Mouse (Mus musculus) spleen, adult 2 months (tissue): ENCODE measurements at regions not wholly inside any gene's neighbourhood (a gene's known extent, or its start where the extent isn't known, plus 50 kb on each side); places are given as distances from the start of the nearest gene placed in this dataset.

ENCODE experiments used
- DNase-seq, 2 experiments: peaks; one replicate each; pipeline versions ENCODE4 v3.0.0 to v3.0.0-alpha.2; 2012 to 2021; ENCODE audit warnings: low spot score in 2 of 2, low read depth in 1 of 2
- H3K27ac ChIP-seq: fragments of 200-500 bp; 2 replicates; pipeline ENCODE4 v1.5.1; 2012; ENCODE audit warnings: low read length, inconsistent platforms; ENCODE audit not compliant: insufficient read depth
- H3K27me3 ChIP-seq: fragments of 200-500 bp; 2 replicates; pipeline ENCODE4 v1.6.1; 2012; ENCODE audit warnings: mild to moderate bottlenecking, moderate library complexity, low read length, inconsistent platforms; ENCODE audit not compliant: control insufficient read depth, insufficient read depth
- H3K36me3 ChIP-seq: fragments of 200-500 bp; 2 replicates; pipeline ENCODE4 v1.6.1; 2012; ENCODE audit warnings: mild to moderate bottlenecking, low read length, inconsistent platforms; ENCODE audit not compliant: control insufficient read depth, insufficient read depth
- H3K4me1 ChIP-seq: fragments of 200-500 bp; 2 replicates; pipeline ENCODE4 v1.6.1; 2011; ENCODE audit warnings: inconsistent platforms; ENCODE audit not compliant: control insufficient read depth, insufficient read depth, insufficient read length
- H3K4me3 ChIP-seq: fragments of 200-500 bp; 2 replicates; pipeline ENCODE4 v1.5.1; 2011; ENCODE audit warnings: mild to moderate bottlenecking, inconsistent platforms; ENCODE audit not compliant: insufficient read depth, insufficient read length; ENCODE audit errors: extremely low read depth
- CTCF ChIP-seq: fragments of 200-500 bp; IDR thresholded peaks from 2 replicates; pipeline ENCODE4 v1.5.1; 2011; ENCODE audit warnings: mild to moderate bottlenecking, inconsistent platforms; ENCODE audit not compliant: insufficient read depth, insufficient read length, insufficient replicate concordance; ENCODE audit errors: extremely low read depth
- POLR2A ChIP-seq: fragments of 200-500 bp; IDR thresholded peaks from 2 replicates; pipeline ENCODE4 v1.6.1; 2011; ENCODE audit warnings: low read depth, low read length, inconsistent platforms
- WGBS: fragments of 180-500 bp; shearing (Covaris S2); methylation state at CpG from one replicate; pipeline ENCODE4 v1.1.7; 2018; 5-methylcytosine and 5-hydroxymethylcytosine counted together

DNA sequence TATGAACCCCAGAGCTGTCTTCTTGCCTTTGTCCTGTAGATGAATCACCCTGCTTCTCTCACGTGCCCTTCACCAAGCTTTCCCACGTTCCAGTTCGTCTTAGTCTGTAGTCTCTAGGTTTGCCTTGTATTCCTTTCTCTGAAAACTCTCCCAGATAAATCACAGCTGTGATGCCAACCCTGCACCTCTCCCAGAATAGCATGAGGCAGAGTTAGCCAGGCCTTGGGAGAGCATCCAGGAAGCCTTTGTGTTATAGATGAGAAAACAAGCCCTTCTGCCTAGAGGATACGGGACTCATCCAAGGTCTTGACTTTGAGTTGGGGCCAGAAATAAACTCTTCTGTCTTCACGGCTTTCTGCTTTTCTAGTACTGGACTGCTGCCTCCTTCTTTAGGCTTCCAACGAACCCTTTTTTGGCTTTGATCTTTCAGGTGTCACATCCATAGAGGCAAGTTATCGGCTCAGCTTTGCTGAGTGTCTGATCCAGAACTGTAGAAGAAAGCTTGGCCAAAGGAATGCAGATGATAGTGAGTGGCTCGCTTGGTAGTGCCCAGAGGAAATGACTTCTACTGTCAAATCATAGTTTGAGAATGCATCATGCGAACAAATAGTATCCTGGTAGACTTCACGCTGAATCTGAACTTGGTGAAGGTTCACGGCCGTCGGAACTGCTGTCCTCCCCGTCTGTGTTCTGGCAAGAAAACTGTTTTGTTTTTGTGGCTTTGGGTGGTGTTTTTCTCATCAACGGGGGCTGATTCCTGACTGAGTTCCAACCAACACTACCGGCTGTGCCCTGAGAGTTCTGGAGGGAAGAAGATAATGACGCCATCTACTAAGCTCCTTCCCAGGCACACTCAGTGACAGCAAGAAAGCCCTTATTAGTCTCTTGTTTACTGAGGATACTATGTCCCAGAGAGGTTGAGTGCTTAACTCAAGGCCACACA is 69.5 kb upstream of the Ampd3 start:
- no peaks in the 10 kb centered on the region for H3K27me3 ChIP-seq
- 82% methylated on average over 17 of the region's 17 CpGs for WGBS
- 0 out of 2 replicates have a peak, but pooled peaks cover 3% of the 10 kb centered on the region for H3K4me1 ChIP-seq
- DNase-seq: no peak
- no peak overlapping the region for H3K4me3 ChIP-seq
- no peaks in the 10 kb centered on the region for H3K36me3 ChIP-seq
- no peak overlapping the region; the same call in 1 of the 2 replicates for H3K27ac ChIP-seq
- TF ChIP-seq CTCF (no peak), POLR2A (no peak)

DNA sequence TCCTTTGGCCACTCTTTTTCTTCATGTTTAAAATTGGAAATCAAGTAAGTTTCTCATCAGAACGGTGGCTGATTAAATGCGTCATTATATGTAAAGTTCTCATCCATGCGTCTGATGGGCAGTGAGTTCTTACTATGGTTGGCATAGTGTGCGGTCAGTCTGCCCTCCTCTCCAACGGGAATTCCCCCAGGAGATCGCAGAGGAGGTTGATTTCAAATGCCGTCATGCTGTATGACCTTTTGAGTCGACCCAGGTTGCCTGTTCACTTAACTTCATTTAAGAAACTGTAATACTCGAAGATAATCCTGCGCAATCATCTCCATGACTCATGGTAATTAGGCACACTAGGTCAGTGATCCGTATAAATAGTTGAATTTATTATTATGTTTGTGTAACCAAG is 68.4 kb upstream of the Ampd3 start:
- Histone ChIP-seq H3K36me3 (no peaks in the 10 kb centered on the region), H3K27ac (no peak overlapping the region), H3K27me3 (no peaks in the 10 kb centered on the region), H3K4me3 (no peak overlapping the region), H3K4me1 (0 out of 2 replicates have a peak, but pooled peaks cover 3% of the 10 kb centered on the region)
- no peak for DNase-seq
- WGBS: 88% methylated on average over 11 of the region's 11 CpGs
- TF ChIP-seq CTCF: no peak
- no peak for TF ChIP-seq POLR2A

DNA sequence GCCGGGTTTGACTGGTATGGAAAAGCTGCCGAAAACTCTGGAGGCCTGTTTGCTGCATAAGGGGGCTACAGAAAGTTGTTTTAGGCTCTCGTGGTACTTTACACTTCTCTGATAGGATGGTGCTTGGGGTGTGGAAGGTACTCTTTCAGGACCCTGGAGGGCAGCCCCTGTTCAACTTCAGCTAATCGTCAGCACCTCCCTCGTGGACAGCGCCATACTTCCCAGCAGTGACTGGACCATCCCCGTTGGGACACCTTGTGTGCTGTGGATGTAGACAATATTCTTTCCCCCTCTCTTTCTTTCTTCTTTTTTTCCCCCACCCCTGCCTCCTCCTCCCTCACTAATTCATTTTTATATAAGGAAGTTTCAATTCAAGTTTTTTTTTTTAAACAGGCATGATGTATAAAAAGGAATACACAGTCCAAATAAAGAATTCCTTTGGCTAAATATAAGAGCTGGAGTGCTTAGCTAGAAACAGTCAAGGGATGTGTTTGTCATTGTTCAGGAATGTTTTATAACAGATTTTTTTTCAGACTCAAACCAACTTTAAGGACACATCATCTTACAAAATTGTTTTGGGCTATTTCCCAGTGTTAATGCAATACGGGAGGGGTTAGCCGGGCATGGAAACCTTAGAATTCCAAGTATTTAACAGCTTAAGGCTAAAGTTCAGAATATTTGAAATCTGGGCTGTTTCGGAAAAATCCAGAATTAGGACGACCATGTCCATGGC is 66.2 kb upstream of the Ampd3 start:
- H3K4me3 ChIP-seq: no peak overlapping the region
- no peaks in the 10 kb centered on the region for H3K36me3 ChIP-seq
- TF ChIP-seq POLR2A (no peak), CTCF (no peak)
- 59% methylated on average over 11 of the region's 11 CpGs for WGBS
- no peak for DNase-seq
- H3K27me3 ChIP-seq: no peaks in the 10 kb centered on the region
- H3K4me1 ChIP-seq: 0 out of 2 replicates have a peak, but pooled peaks cover 3% of the 10 kb centered on the region
- H3K27ac ChIP-seq: no peak overlapping the region

DNA sequence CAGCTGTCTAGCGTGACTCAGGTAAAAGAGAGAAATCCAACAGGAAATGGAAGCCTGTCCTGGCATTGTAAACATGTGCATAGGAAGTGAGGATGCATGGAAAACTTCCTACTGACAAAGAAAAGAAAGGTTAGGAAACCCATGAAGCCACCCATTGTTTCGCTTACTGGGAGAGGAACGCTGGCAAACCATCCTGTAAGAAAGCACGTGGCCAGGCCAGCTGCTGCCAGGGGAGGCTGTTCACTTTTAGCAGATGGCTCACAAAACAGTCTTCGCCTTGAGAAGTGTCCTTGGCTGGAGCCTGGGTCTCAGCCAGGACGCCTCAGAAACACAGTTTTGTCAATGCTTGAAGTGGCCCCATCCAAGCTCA is 65.6 kb upstream of the Ampd3 start:
- no peak for TF ChIP-seq CTCF
- TF ChIP-seq POLR2A: no peak
- Histone ChIP-seq H3K36me3 (no peaks in the 10 kb centered on the region), H3K27me3 (no peaks in the 10 kb centered on the region), H3K4me3 (no peak overlapping the region), H3K4me1 (0 out of 2 replicates have a peak, but pooled peaks cover 3% of the 10 kb centered on the region), H3K27ac (no peak overlapping the region)
- DNase-seq: no peak
- WGBS: 53% methylated on average over 6 of the region's 6 CpGs

DNA sequence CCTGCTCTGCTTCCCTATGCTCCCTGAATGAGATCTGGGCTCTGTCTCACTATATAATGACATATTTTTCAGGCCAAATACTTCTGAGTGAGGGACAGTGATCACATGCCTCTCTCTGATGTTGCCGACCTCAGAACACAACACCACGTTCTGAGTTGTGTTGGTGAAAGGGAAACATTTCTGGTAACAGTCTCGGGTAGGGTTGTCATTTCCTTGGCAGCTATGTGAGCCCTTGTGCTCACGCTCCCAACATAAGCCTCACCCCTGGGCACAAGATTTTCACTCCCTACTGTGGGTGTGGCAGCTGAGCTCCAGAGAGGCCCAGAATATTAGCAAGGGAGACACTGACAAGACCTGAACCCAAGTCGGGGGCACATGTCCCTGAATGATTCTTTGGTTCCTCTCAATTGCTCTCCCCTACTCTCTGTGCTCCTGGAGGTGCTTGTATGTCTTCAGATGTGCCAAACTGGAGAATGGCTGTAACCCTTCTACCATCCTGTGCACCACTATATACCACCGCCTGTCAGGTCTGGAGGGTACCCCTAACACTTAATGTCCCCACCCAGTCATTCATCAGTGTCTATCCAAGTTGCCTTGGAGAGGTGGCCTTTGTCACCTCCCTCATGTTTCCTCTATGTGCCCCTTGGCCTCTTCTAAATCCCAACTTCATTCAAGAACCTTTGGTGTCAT is 62.5 kb upstream of the Ampd3 start:
- Histone ChIP-seq H3K36me3 (no peaks in the 10 kb centered on the region), H3K4me3 (no peak overlapping the region), H3K27ac (no peak overlapping the region), H3K27me3 (no peaks in the 10 kb centered on the region), H3K4me1 (0 out of 2 replicates have a peak, but pooled peaks cover 3% of the 10 kb centered on the region)
- TF ChIP-seq CTCF: no peak
- DNase-seq: no peak
- WGBS: 74% methylated on average over 6 of the region's 6 CpGs

DNA sequence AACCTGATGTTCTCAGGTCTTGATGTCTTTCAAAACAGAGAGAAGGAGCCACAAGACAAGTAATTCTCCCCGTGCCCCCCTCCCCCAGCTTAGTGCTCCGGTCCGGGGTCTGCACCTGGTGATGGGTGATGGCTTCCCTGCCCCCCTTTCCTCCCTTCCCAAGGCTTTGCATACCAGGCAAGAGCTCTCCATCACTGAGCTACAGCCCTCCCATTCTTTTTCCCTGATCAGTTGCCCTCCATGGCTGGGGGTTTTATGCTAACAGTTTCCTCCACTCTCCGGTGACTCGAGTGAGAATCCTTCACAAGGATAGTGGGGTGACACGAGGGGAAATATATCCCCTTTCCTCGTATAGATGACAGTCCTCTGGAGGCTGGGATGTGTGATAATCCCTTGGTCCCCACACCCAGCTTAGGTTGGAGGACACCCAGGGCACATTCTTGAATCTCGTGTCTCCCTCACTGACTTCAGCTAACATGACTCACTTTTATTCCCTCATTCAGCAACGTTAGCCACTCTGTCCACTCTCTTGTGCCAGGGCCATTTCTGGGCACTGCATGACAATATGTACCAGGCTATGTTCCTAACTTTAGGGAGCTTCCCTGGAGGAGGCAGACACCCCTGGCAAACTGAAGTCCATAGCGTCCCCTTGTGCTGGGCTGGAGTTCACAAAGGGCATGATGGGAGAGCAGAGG is 61.9 kb upstream of the Ampd3 start:
- H3K27me3 ChIP-seq: no peaks in the 10 kb centered on the region
- DNase-seq: no peak
- TF ChIP-seq CTCF (no peak), POLR2A (no peak)
- H3K36me3 ChIP-seq: no peaks in the 10 kb centered on the region
- 0 out of 2 replicates have a peak, but pooled peaks cover 3% of the 10 kb centered on the region for H3K4me1 ChIP-seq
- WGBS: 82% methylated on average over 10 of the region's 10 CpGs
- H3K4me3 ChIP-seq: no peak overlapping the region
- H3K27ac ChIP-seq: no peak overlapping the region
